Mouse (Mus musculus): Measurements from ENCODE around the gene Gm10681. TPM values are rescaled to one million over a fixed set of nuclear protein-coding genes. Genes with fewer than 3 reads are reported as not detected.
"Not testable (repeated sequence)": the region's sequence is repeated elsewhere in the genome, so short reads cannot be mapped to it uniquely, and the experiment has no call there.

Gene Gm10681
- polyA plus RNA-seq, 1 experiment from 2014 or later = not detected

- H3K36me3 ChIP-seq (ENCODE audit: control insufficient read depth, insufficient read depth, low read length); H3K9me3 ChIP-seq (ENCODE audit: control insufficient read depth, low read length); H3K9ac ChIP-seq (ENCODE audit: low read length); H3K27ac ChIP-seq (ENCODE audit: low read length); ATAC-seq (ENCODE audit: low read depth); H3K27me3 ChIP-seq (ENCODE audit: control insufficient read depth, insufficient read depth, low read depth, low read length); H3K4me3 ChIP-seq (ENCODE audit: low read length); H3K4me2 ChIP-seq (ENCODE audit: low read depth, low read length); H3K4me1 ChIP-seq (replicated peaks; ENCODE audit: control insufficient read depth, insufficient read depth, low read length): not testable (repeated sequence)
Observed at GRCm38 (mm10) chr3:98582622-98583021, 6.0 kb downstream of the Gm10681 start.

- not testable (repeated sequence) for H3K9ac ChIP-seq (ENCODE audit: low read length); H3K36me3 ChIP-seq (ENCODE audit: control insufficient read depth, insufficient read depth, low read length); H3K4me3 ChIP-seq (ENCODE audit: low read length); H3K4me1 ChIP-seq (replicated peaks; ENCODE audit: control insufficient read depth, insufficient read depth, low read length); ATAC-seq (ENCODE audit: low read depth); H3K9me3 ChIP-seq (ENCODE audit: control insufficient read depth, low read length); H3K27ac ChIP-seq (ENCODE audit: low read length); H3K27me3 ChIP-seq (ENCODE audit: control insufficient read depth, insufficient read depth, low read depth, low read length); H3K4me2 ChIP-seq (ENCODE audit: low read depth, low read length)
- WGBS = no CpG with 5 or more reads among the region's 1 CpGs
Observed at GRCm38 (mm10) chr3:98582202-98582601, 6.4 kb downstream of the Gm10681 start.

GRCm38 (mm10) chr3:98581024-98581423 is 7.6 kb downstream of the Gm10681 start:
- H3K4me1 ChIP-seq (replicated peaks; ENCODE audit: control insufficient read depth, insufficient read depth, low read length); H3K27ac ChIP-seq (ENCODE audit: low read length); H3K9ac ChIP-seq (ENCODE audit: low read length); H3K36me3 ChIP-seq (ENCODE audit: control insufficient read depth, insufficient read depth, low read length); H3K4me3 ChIP-seq (ENCODE audit: low read length); H3K4me2 ChIP-seq (ENCODE audit: low read depth, low read length); H3K27me3 ChIP-seq (ENCODE audit: control insufficient read depth, insufficient read depth, low read depth, low read length); H3K9me3 ChIP-seq (ENCODE audit: control insufficient read depth, low read length); ATAC-seq (ENCODE audit: low read depth): not testable (repeated sequence)
- WGBS = 67% methylated on average over 1 of the region's 1 CpGs

GRCm38 (mm10) chr3:98567717-98568116 is 20.9 kb downstream of the Gm10681 start:
- not testable (repeated sequence) for H3K4me1 ChIP-seq (replicated peaks; ENCODE audit: control insufficient read depth, insufficient read depth, low read length); ATAC-seq (ENCODE audit: low read depth); H3K4me2 ChIP-seq (ENCODE audit: low read depth, low read length); H3K27me3 ChIP-seq (ENCODE audit: control insufficient read depth, insufficient read depth, low read depth, low read length); H3K4me3 ChIP-seq (ENCODE audit: low read length); H3K27ac ChIP-seq (ENCODE audit: low read length); H3K9me3 ChIP-seq (ENCODE audit: control insufficient read depth, low read length); H3K9ac ChIP-seq (ENCODE audit: low read length); H3K36me3 ChIP-seq (ENCODE audit: control insufficient read depth, insufficient read depth, low read length)
- WGBS = 78% methylated on average over 2 of the region's 2 CpGs

- H3K4me3 ChIP-seq (ENCODE audit: low read length); H3K27me3 ChIP-seq (ENCODE audit: control insufficient read depth, insufficient read depth, low read depth, low read length); ATAC-seq (ENCODE audit: low read depth); H3K9me3 ChIP-seq (ENCODE audit: control insufficient read depth, low read length); H3K4me1 ChIP-seq (replicated peaks; ENCODE audit: control insufficient read depth, insufficient read depth, low read length); H3K4me2 ChIP-seq (ENCODE audit: low read depth, low read length); H3K36me3 ChIP-seq (ENCODE audit: control insufficient read depth, insufficient read depth, low read length); H3K9ac ChIP-seq (ENCODE audit: low read length); H3K27ac ChIP-seq (ENCODE audit: low read length): not testable (repeated sequence)
- no CpG with 5 or more reads among the region's 3 CpGs for WGBS
Observed at GRCm38 (mm10) chr3:98564894-98565293, 23.7 kb downstream of the Gm10681 start.

- not testable (repeated sequence) for ATAC-seq (ENCODE audit: low read depth)
Observed at GRCm38 (mm10) chr3:98563831-98564230, 24.8 kb downstream of the Gm10681 start.

GRCm38 (mm10) chr3:98560711-98561110 is 27.9 kb downstream of the Gm10681 start:
- not testable (repeated sequence) for H3K36me3 ChIP-seq (ENCODE audit: control insufficient read depth, insufficient read depth, low read length); H3K27me3 ChIP-seq (ENCODE audit: control insufficient read depth, insufficient read depth, low read depth, low read length); H3K4me2 ChIP-seq (ENCODE audit: low read depth, low read length); H3K4me1 ChIP-seq (replicated peaks; ENCODE audit: control insufficient read depth, insufficient read depth, low read length); H3K27ac ChIP-seq (ENCODE audit: low read length); H3K4me3 ChIP-seq (ENCODE audit: low read length); H3K9me3 ChIP-seq (ENCODE audit: control insufficient read depth, low read length); H3K9ac ChIP-seq (ENCODE audit: low read length); ATAC-seq (ENCODE audit: low read depth)
- WGBS = no CpG with 5 or more reads among the region's 5 CpGs

More at GRCm38 (mm10) chr3:98563831-98564230, 24.8 kb downstream of the Gm10681 start:
- not testable (repeated sequence) for H3K27ac ChIP-seq (ENCODE audit: low read length); H3K27me3 ChIP-seq (ENCODE audit: control insufficient read depth, insufficient read depth, low read depth, low read length); H3K36me3 ChIP-seq (ENCODE audit: control insufficient read depth, insufficient read depth, low read length); H3K9me3 ChIP-seq (ENCODE audit: control insufficient read depth, low read length); H3K4me1 ChIP-seq (replicated peaks; ENCODE audit: control insufficient read depth, insufficient read depth, low read length); H3K4me3 ChIP-seq (ENCODE audit: low read length); H3K9ac ChIP-seq (ENCODE audit: low read length); H3K4me2 ChIP-seq (ENCODE audit: low read depth, low read length)
- WGBS = no CpG with 5 or more reads among the region's 2 CpGs

GRCm38 (mm10) chr3:98550832-98551231 is 37.8 kb downstream of the Gm10681 start:
- not testable (repeated sequence) for H3K9me3 ChIP-seq (ENCODE audit: control insufficient read depth, low read length); H3K4me1 ChIP-seq (replicated peaks; ENCODE audit: control insufficient read depth, insufficient read depth, low read length); H3K9ac ChIP-seq (ENCODE audit: low read length); H3K4me3 ChIP-seq (ENCODE audit: low read length); ATAC-seq (ENCODE audit: low read depth); H3K27me3 ChIP-seq (ENCODE audit: control insufficient read depth, insufficient read depth, low read depth, low read length); H3K27ac ChIP-seq (ENCODE audit: low read length); H3K36me3 ChIP-seq (ENCODE audit: control insufficient read depth, insufficient read depth, low read length); H3K4me2 ChIP-seq (ENCODE audit: low read depth, low read length)
- no CpG with 5 or more reads among the region's 1 CpGs for WGBS

GRCm38 (mm10) chr3:98550215-98550614 is 38.4 kb downstream of the Gm10681 start:
- not testable (repeated sequence) for H3K36me3 ChIP-seq (ENCODE audit: control insufficient read depth, insufficient read depth, low read length); ATAC-seq (ENCODE audit: low read depth); H3K9ac ChIP-seq (ENCODE audit: low read length); H3K4me1 ChIP-seq (replicated peaks; ENCODE audit: control insufficient read depth, insufficient read depth, low read length); H3K27ac ChIP-seq (ENCODE audit: low read length); H3K4me3 ChIP-seq (ENCODE audit: low read length); H3K27me3 ChIP-seq (ENCODE audit: control insufficient read depth, insufficient read depth, low read depth, low read length); H3K4me2 ChIP-seq (ENCODE audit: low read depth, low read length); H3K9me3 ChIP-seq (ENCODE audit: control insufficient read depth, low read length)
- no CpG with 5 or more reads among the region's 2 CpGs for WGBS

- not testable (repeated sequence) for H3K4me2 ChIP-seq (ENCODE audit: low read depth, low read length); H3K9me3 ChIP-seq (ENCODE audit: control insufficient read depth, low read length); H3K36me3 ChIP-seq (ENCODE audit: control insufficient read depth, insufficient read depth, low read length); ATAC-seq (ENCODE audit: low read depth); H3K4me1 ChIP-seq (replicated peaks; ENCODE audit: control insufficient read depth, insufficient read depth, low read length); H3K4me3 ChIP-seq (ENCODE audit: low read length); H3K27ac ChIP-seq (ENCODE audit: low read length); H3K9ac ChIP-seq (ENCODE audit: low read length); H3K27me3 ChIP-seq (ENCODE audit: control insufficient read depth, insufficient read depth, low read depth, low read length)
- WGBS = 67% methylated on average over 1 of the region's 1 CpGs
Observed at GRCm38 (mm10) chr3:98548495-98548894, 40.1 kb downstream of the Gm10681 start.
